Mouse (Mus musculus): ENCODE measurements around the gene Cenpv. TPM values are rescaled to one million over a fixed set of nuclear protein-coding genes. Genes with fewer than 3 reads are reported as not detected.

Gene Cenpv
- polyA plus RNA-seq, 1 experiment, result 8.5 TPM

DNA sequence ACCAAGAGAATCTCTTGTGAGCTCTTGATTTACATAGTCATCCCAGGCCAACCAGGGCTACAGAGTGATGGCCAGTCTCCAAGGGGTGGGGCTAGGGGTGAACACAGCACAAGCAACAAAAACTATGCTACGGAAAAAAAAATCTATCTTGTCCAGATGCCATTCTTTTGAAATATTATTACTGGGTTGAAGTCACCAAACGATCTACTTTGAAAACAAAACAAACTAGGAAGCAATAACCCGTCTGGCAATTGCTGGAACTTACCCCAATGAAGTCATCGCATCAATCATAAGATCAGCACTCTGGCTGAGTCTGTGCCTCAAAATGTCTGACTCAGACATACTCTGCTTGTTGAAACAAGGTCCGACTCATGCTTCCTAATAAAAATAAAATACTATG, 10.7 kb upstream of the Cenpv start:
- peak in 1 of 2 experiments; percentile 14 for DNase-seq (ENCODE audit: low read depth in 1 of 2, low spot score in 2 of 2)
- H3K27ac ChIP-seq (ENCODE audit: insufficient read depth, low read length), result no peak overlapping the region

DNA sequence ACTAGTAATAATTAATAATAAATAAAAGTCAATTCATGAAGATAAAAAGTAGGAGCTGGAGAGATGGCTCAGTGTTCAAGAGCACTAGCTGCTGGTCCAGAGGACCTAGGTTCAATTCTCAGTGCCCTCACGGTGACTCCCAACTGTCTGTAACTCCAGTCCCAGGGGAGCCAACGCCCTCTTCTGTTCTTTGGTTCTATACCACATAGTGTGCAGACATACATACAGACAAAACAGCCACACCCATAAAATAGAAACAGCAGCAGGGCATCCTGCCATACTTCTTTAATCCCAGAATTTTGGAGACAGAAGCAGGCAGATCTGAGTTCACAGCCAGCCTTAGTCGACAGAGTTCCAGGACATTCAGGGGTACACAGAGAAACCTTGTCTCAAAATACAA, 4.9 kb upstream of the Cenpv start:
- Histone ChIP-seq H3K27ac (ENCODE audit: insufficient read depth, low read length) (no peak overlapping the region), H3K27me3 (ENCODE audit: control insufficient read depth, insufficient read depth, low read length) (peaks cover 2% of the 10 kb centered on the region; the same call in 1 of the 2 replicates), H3K4me3 (ENCODE audit: extremely low read depth, insufficient read depth, insufficient read length) (no peak overlapping the region), H3K4me1 (ENCODE audit: control insufficient read depth, insufficient read depth, insufficient read length) (peaks cover 2% of the 10 kb centered on the region; the same call in 1 of the 2 replicates), H3K36me3 (ENCODE audit: control insufficient read depth, insufficient read depth, low read length) (no peaks in the 10 kb centered on the region)
- no peak for TF ChIP-seq POLR2A (IDR thresholded peaks at IDR 0.05; ENCODE audit: low read depth, low read length)
- DNase-seq (ENCODE audit: low read depth in 1 of 2, low spot score in 2 of 2), result no peak
- 65% methylated on average over 3 of the region's 3 CpGs for WGBS

More for the DNA sequence above, 10.7 kb upstream of the Cenpv start:
- H3K27me3 ChIP-seq (ENCODE audit: control insufficient read depth, insufficient read depth, low read length), result no peaks in the 10 kb centered on the region
- 5% methylated on average over 5 of the region's 5 CpGs for WGBS
- H3K36me3 ChIP-seq (ENCODE audit: control insufficient read depth, insufficient read depth, low read length), result peaks cover 11% of the 10 kb centered on the region
- no peak for TF ChIP-seq POLR2A (IDR thresholded peaks at IDR 0.05; ENCODE audit: low read depth, low read length)
- no peak for TF ChIP-seq CTCF (IDR thresholded peaks at IDR 0.05; ENCODE audit: extremely low read depth, insufficient read depth, insufficient read length, insufficient replicate concordance)
- no peaks in the 10 kb centered on the region for H3K4me1 ChIP-seq (ENCODE audit: control insufficient read depth, insufficient read depth, insufficient read length)
- H3K4me3 ChIP-seq (ENCODE audit: extremely low read depth, insufficient read depth, insufficient read length), result no peak overlapping the region

DNA sequence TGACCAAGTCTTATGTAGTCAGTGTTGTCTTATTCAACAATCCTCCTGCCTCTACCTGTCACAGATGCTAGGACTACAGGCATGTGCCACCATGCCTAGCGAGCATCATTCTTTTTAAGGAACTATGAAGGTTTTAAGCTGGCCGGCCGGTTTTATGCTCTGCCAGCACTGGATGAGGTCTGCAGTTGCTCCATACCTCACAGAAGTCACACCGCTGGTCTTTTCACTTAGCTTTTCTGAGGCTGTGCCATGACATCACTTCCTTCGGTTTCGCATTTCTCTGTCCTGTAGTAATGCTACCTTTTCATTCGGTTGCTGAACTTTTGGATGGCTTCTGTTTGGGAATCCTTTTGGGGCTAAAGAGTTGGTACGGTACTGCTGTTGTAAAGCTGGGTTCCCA, 2.5 kb upstream of the Cenpv start:
- WGBS, result 77% methylated on average over 8 of the region's 8 CpGs
- TF ChIP-seq POLR2A (IDR thresholded peaks at IDR 0.05; ENCODE audit: low read depth, low read length) (no peak), CTCF (IDR thresholded peaks at IDR 0.05; ENCODE audit: extremely low read depth, insufficient read depth, insufficient read length, insufficient replicate concordance) (no peak)
- no peaks in the 10 kb centered on the region for H3K36me3 ChIP-seq (ENCODE audit: control insufficient read depth, insufficient read depth, low read length)

DNA sequence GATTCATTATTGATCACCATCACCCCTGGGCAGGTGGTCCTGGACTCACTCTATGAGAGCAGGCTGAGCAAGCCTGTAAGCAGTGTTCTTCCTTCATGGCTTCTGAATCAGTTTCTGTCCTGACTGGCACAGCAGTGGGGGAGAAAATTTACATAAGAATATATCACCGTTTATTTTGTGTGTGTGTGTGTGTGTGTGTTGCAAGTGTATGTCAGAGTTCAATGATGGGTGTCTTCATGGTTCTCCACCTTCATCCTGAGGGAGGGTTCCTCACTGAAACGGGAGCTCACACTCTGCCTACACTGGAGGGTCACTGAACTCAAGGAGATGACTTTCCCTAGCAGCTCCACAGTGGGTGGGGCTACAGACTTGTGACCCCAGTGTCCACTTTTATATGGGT, 1.9 kb upstream of the Cenpv start:
- 70% methylated on average over 2 of the region's 2 CpGs for WGBS
- Histone ChIP-seq H3K4me3 (ENCODE audit: extremely low read depth, insufficient read depth, insufficient read length) (no peak overlapping the region), H3K27ac (ENCODE audit: insufficient read depth, low read length) (no peak overlapping the region), H3K27me3 (ENCODE audit: control insufficient read depth, insufficient read depth, low read length) (peaks cover 10% of the 10 kb centered on the region; the same call in 1 of the 2 replicates), H3K4me1 (ENCODE audit: control insufficient read depth, insufficient read depth, insufficient read length) (peaks cover 6% of the 10 kb centered on the region), H3K36me3 (ENCODE audit: control insufficient read depth, insufficient read depth, low read length) (no peaks in the 10 kb centered on the region)
- no peak for TF ChIP-seq CTCF (IDR thresholded peaks at IDR 0.05; ENCODE audit: extremely low read depth, insufficient read depth, insufficient read length, insufficient replicate concordance)
- no peak for TF ChIP-seq POLR2A (IDR thresholded peaks at IDR 0.05; ENCODE audit: low read depth, low read length)
- no peak for DNase-seq (ENCODE audit: low read depth in 1 of 2, low spot score in 2 of 2)

More for the DNA sequence above, 2.5 kb upstream of the Cenpv start:
- Histone ChIP-seq H3K27me3 (ENCODE audit: control insufficient read depth, insufficient read depth, low read length) (peaks cover 10% of the 10 kb centered on the region; the same call in 1 of the 2 replicates), H3K4me3 (ENCODE audit: extremely low read depth, insufficient read depth, insufficient read length) (no peak overlapping the region), H3K4me1 (ENCODE audit: control insufficient read depth, insufficient read depth, insufficient read length) (peaks cover 6% of the 10 kb centered on the region), H3K27ac (ENCODE audit: insufficient read depth, low read length) (no peak overlapping the region)
- DNase-seq (ENCODE audit: low read depth in 1 of 2, low spot score in 2 of 2), result no peak

DNA sequence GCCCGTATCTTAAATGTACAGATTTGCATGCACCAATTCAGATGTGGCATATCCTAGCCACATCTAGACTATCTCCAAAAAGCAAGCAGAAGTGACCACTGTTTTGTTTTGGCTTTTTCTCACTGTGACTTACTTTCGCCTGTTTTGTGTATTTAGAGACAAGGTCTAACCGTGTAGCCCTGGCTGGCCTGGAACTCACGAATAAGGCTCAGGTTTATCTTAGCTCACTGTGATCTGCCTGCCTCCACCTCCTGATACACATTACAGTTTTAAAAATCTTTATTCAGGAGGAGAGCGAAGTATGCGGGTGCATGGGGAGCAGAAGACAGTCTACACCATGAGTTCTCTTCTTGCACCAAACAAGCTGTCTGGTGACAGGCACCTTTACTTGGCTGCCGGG, 1.1 kb upstream of the Cenpv start:
- no peak overlapping the region for H3K27ac ChIP-seq (ENCODE audit: insufficient read depth, low read length)
- H3K36me3 ChIP-seq (ENCODE audit: control insufficient read depth, insufficient read depth, low read length), result no peaks in the 10 kb centered on the region
- no peak for DNase-seq (ENCODE audit: low read depth in 1 of 2, low spot score in 2 of 2)
- 86% methylated on average over 7 of the region's 7 CpGs for WGBS
- TF ChIP-seq POLR2A (IDR thresholded peaks at IDR 0.05; ENCODE audit: low read depth, low read length), result no peak
- TF ChIP-seq CTCF (IDR thresholded peaks at IDR 0.05; ENCODE audit: extremely low read depth, insufficient read depth, insufficient read length, insufficient replicate concordance), result no peak
- H3K27me3 ChIP-seq (ENCODE audit: control insufficient read depth, insufficient read depth, low read length), result peaks cover 10% of the 10 kb centered on the region; the same call in 1 of the 2 replicates
- H3K4me3 ChIP-seq (ENCODE audit: extremely low read depth, insufficient read depth, insufficient read length), result no peak overlapping the region
- peaks cover 6% of the 10 kb centered on the region for H3K4me1 ChIP-seq (ENCODE audit: control insufficient read depth, insufficient read depth, insufficient read length)

DNA sequence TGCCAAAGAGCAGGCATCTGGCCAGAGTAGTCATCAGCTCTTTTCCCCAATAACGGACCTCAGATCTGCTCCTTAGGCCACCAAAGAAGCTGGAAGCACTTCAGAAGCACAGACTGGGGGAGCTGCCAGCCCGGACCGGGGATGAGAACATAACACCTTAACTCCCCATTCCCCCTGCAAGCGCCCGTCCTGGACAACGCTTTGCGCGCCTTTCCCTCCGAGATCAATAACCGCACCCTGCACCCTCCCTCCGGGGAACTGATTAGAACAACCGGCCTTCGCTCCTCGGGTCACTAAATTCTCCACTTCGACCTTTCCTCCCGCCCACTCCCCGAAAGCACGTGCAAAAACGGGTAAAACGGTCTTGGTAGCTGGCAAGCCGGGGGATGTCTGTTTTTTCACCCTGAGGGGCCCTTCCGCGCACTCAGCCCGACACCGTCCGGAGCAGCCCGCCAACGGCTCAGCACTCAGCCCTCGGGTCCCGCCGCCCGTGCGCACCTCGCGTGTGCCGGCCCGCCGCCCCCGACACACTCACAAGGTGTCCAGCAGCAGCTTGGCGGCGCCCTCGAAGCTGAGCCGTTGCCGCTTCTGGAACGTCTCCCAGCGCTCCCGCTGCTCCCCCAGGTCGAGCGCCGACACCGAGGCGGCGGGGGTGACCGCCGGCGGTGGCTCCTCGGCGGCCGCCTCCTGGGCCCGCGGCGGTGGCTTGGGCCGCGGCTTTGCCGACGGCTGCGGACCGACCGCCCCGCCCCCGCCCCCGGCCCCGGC, 556 bp downstream of the Cenpv start:
- TF ChIP-seq CTCF (IDR thresholded peaks at IDR 0.05; ENCODE audit: extremely low read depth, insufficient read depth, insufficient read length, insufficient replicate concordance), result no peak
- TF ChIP-seq POLR2A (IDR thresholded peaks at IDR 0.05; ENCODE audit: low read depth, low read length), result no peak
- peaks cover 4% of the 10 kb centered on the region for H3K4me1 ChIP-seq (ENCODE audit: control insufficient read depth, insufficient read depth, insufficient read length)
- H3K4me3 ChIP-seq (ENCODE audit: extremely low read depth, insufficient read depth, insufficient read length), result peak overlapping the region; percentile 72
- peak overlapping the region; percentile 24; the same call in 1 of the 2 replicates for H3K27ac ChIP-seq (ENCODE audit: insufficient read depth, low read length)
- H3K27me3 ChIP-seq (ENCODE audit: control insufficient read depth, insufficient read depth, low read length), result peaks cover 10% of the 10 kb centered on the region; the same call in 1 of the 2 replicates
- peak in 1 of 2 experiments; percentile 30 for DNase-seq (ENCODE audit: low read depth in 1 of 2, low spot score in 2 of 2)
- H3K36me3 ChIP-seq (ENCODE audit: control insufficient read depth, insufficient read depth, low read length), result no peaks in the 10 kb centered on the region
- under 1% methylated on average over 71 of the region's 73 CpGs for WGBS

DNA sequence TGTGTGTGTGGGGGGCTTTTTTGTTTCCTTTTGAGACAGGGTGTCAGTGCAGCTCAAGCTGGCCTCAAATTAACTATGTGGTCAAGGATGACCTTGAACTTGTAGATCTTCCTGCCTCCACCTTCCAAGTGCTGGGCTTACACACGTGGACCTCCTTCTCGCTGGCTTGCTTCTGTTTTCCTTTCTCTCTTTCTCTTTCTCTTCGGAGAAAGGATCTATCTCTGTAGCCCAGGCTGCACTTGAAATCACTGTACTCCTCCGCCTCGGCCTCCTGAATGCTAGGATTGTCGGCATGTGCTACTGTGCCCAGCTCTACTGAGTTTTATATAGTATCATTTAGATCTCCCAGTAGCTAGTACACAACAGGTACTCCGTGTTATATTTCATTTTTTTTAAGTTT, 1.5 kb downstream of the Cenpv start:
- TF ChIP-seq POLR2A (IDR thresholded peaks at IDR 0.05; ENCODE audit: low read depth, low read length) (no peak), CTCF (IDR thresholded peaks at IDR 0.05; ENCODE audit: extremely low read depth, insufficient read depth, insufficient read length, insufficient replicate concordance) (no peak)
- WGBS, result 64% methylated on average over 7 of the region's 7 CpGs
- no peak for DNase-seq (ENCODE audit: low read depth in 1 of 2, low spot score in 2 of 2)
- H3K4me1 ChIP-seq (ENCODE audit: control insufficient read depth, insufficient read depth, insufficient read length), result peaks cover 4% of the 10 kb centered on the region
- no peak overlapping the region for H3K4me3 ChIP-seq (ENCODE audit: extremely low read depth, insufficient read depth, insufficient read length)
- H3K27ac ChIP-seq (ENCODE audit: insufficient read depth, low read length), result no peak overlapping the region
- peaks cover 10% of the 10 kb centered on the region; the same call in 1 of the 2 replicates for H3K27me3 ChIP-seq (ENCODE audit: control insufficient read depth, insufficient read depth, low read length)
- H3K36me3 ChIP-seq (ENCODE audit: control insufficient read depth, insufficient read depth, low read length), result no peaks in the 10 kb centered on the region
